Mouse (Mus musculus) spleen, adult 2 months (tissue): ENCODE measurements around the gene Wasf3.

ENCODE experiments used
- CTCF ChIP-seq: fragments of 200-500 bp; IDR thresholded peaks from 2 replicates; pipeline ENCODE4 v1.5.1; 2011; ENCODE audit warnings: mild to moderate bottlenecking, inconsistent platforms; ENCODE audit not compliant: insufficient read depth, insufficient read length, insufficient replicate concordance; ENCODE audit errors: extremely low read depth
- POLR2A ChIP-seq: fragments of 200-500 bp; IDR thresholded peaks from 2 replicates; pipeline ENCODE4 v1.6.1; 2011; ENCODE audit warnings: low read depth, low read length, inconsistent platforms

DNA sequence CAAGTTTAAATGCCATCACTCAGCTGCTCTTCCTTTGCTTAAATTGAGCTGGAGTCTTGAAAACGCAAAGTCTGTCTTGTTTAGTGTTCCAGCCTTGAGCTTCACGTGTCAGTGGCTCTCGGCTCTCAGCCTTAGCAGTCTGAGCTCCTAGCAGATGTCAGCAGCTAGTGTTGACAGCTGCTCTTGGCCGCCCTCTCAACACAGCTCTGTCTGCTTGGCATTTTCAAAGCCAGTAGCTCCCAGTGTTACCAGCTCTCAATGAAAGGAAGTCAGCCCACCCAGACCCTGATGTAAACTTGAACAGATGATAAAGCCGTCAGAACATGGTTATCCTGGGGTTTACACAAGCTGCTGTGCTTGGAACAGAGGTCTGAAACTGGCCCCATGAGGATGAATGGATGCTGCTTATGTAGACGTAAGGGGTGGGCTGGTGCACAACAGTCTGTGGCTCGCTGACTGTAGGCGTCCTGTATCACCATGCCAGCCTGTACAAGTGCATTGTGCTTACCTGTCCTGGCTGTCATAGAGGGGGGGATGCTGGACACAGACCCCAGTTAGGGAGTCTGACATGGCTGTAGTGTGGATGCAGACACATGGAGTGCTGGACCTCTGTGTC, 40.0 kb downstream of the Wasf3 start:
- TF ChIP-seq CTCF (no peak), POLR2A (no peak)
